Mouse (Mus musculus): ENCODE data around the gene Ndufa11. TPM values are rescaled to one million over a fixed set of nuclear protein-coding genes. Genes with fewer than 3 reads are reported as not detected.
A peak's percentile ranks its signal among the peaks of the same experiment; 100 is the strongest.

Ndufa11 gene
- total RNA-seq, 1 experiment = 484 TPM

DNA sequence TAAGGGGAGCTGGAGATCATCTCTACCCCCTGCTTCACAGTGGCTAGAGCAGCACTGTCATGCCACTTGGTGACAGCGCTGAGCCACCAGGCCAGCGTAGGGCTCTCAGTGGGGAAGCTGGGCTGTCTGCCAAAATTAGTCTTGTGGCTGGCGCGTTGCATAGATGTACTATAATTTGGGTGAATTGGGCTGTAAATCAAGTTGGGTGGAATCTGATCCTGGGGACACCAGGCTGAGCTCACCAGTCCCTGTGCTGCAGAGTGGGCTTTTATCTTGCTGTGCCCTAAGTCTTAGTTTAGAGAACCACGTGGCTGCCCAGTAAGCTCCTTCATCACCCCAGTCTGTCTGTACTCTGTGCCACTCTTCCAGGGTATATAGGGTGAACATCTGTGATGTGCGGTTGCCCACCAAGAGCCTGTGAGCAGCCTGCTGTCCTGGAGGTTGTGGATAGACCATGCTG, 23.7 kb upstream of the Ndufa11 start:
- no peaks in the 10 kb centered on the region for H3K4me1 ChIP-seq (ENCODE audit: control insufficient read depth in 2 of 2, insufficient read depth in 2 of 2, low read length in 2 of 2, poor library complexity in 1 of 2)
- H3K9me3 ChIP-seq (ENCODE audit: control insufficient read depth, insufficient read depth, low read depth, low read length) = no peaks in the 10 kb centered on the region
- H3K4me3 ChIP-seq (ENCODE audit: insufficient read depth in 1 of 2, low read depth in 1 of 2, low read length in 2 of 2, poor library complexity in 1 of 2, severe bottlenecking in 1 of 2) = no peak overlapping the region
- H3K9ac ChIP-seq (ENCODE audit: insufficient read depth, low read depth, low read length, poor library complexity, severe bottlenecking) = no peak overlapping the region
- peaks cover 65% of the 10 kb centered on the region for H3K36me3 ChIP-seq (ENCODE audit: control insufficient read depth, insufficient read depth, low read length, poor library complexity, severe bottlenecking)
- H3K27ac ChIP-seq (ENCODE audit: insufficient read depth, low read depth, low read length, poor library complexity, severe bottlenecking) = no peak overlapping the region
- TF ChIP-seq CHD2 (IDR thresholded peaks at IDR 0.05; ENCODE audit: low read depth, low read length) (no peak), HCFC1 (IDR thresholded peaks at IDR 0.05; ENCODE audit: borderline replicate concordance, insufficient read depth, low read length) (no peak), MAFK (IDR thresholded peaks at IDR 0.05; ENCODE audit: insufficient read depth, low read depth, low read length) (no peak), ZNF384 (IDR thresholded peaks at IDR 0.05; ENCODE audit: low read depth, low read length) (no peak), ZC3H11A (IDR thresholded peaks at IDR 0.05; ENCODE audit: borderline replicate concordance, low read depth, low read length) (no peak)
- in situ Hi-C loops (cut with MboI; ENCODE audit: low sequenced_read_pairs in 2 of 2, unreplicated experiment in 2 of 2) = no loop called here
- no peak for DNase-seq (ENCODE audit: low read depth, low spot score)

DNA sequence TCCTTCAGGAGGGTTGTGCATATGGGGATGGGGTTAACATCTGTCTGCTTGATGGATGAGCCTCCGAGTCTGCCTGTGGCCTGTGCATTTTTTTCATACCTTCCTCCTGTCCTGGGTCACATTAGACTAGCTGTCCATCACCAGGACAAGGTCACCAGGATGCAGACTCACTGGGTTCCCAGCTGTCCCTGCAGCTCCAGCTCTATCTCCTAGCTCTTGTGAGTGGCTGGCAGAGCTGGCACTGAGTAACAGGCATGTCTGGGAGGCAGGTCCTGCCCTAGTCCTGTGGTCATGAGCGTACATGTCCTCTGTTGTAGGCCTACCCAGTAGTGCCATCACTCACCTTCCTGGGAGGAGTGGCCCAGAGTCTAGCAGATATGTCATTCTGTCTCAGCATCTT, 17.1 kb upstream of the Ndufa11 start:
- Histone ChIP-seq H3K9ac (ENCODE audit: insufficient read depth, low read depth, low read length, poor library complexity, severe bottlenecking) (no peak overlapping the region), H3K36me3 (ENCODE audit: control insufficient read depth, insufficient read depth, low read length, poor library complexity, severe bottlenecking) (peaks cover 87% of the 10 kb centered on the region), H3K9me3 (ENCODE audit: control insufficient read depth, insufficient read depth, low read depth, low read length) (no peaks in the 10 kb centered on the region), H3K4me3 (ENCODE audit: insufficient read depth in 1 of 2, low read depth in 1 of 2, low read length in 2 of 2, poor library complexity in 1 of 2, severe bottlenecking in 1 of 2) (no peak overlapping the region), H3K4me1 (ENCODE audit: control insufficient read depth in 2 of 2, insufficient read depth in 2 of 2, low read length in 2 of 2, poor library complexity in 1 of 2) (no peaks in the 10 kb centered on the region), H3K27ac (ENCODE audit: insufficient read depth, low read depth, low read length, poor library complexity, severe bottlenecking) (no peak overlapping the region)
- in situ Hi-C loops (cut with MboI; ENCODE audit: low sequenced_read_pairs in 2 of 2, unreplicated experiment in 2 of 2) = no loop called here
- TF ChIP-seq HCFC1 (IDR thresholded peaks at IDR 0.05; ENCODE audit: borderline replicate concordance, insufficient read depth, low read length) (no peak), ZNF384 (IDR thresholded peaks at IDR 0.05; ENCODE audit: low read depth, low read length) (no peak), CHD2 (IDR thresholded peaks at IDR 0.05; ENCODE audit: low read depth, low read length) (no peak), ZC3H11A (IDR thresholded peaks at IDR 0.05; ENCODE audit: borderline replicate concordance, low read depth, low read length) (no peak), MAFK (IDR thresholded peaks at IDR 0.05; ENCODE audit: insufficient read depth, low read depth, low read length) (no peak)
- no peak for DNase-seq (ENCODE audit: low read depth, low spot score)

DNA sequence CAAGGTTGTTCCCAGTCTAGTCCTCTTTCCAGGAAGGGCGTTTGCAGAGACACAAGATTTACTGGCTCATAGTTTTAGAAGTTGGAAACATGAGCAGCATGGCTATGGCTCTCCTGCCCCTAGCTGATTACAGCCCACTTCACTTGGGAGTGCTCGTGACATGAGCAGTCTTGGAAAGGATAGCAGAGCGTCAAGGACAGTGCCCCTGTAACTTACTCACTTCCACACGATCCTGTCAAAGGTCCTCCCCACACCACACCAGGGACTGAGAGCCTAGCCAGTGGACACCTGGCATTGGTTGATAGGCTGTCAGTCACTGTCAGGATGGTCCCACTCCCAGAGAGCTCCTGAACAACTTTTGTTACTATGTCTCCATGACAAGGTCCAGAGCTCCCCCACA, 14.5 kb upstream of the Ndufa11 start:
- no peak for TF ChIP-seq CHD2 (IDR thresholded peaks at IDR 0.05; ENCODE audit: low read depth, low read length)
- TF ChIP-seq HCFC1 (IDR thresholded peaks at IDR 0.05; ENCODE audit: borderline replicate concordance, insufficient read depth, low read length) = no peak
- TF ChIP-seq ZNF384 (IDR thresholded peaks at IDR 0.05; ENCODE audit: low read depth, low read length) = no peak
- no peak for TF ChIP-seq ZC3H11A (IDR thresholded peaks at IDR 0.05; ENCODE audit: borderline replicate concordance, low read depth, low read length)
- no peak for TF ChIP-seq MAFK (IDR thresholded peaks at IDR 0.05; ENCODE audit: insufficient read depth, low read depth, low read length)
- H3K4me1 ChIP-seq (ENCODE audit: control insufficient read depth in 2 of 2, insufficient read depth in 2 of 2, low read length in 2 of 2, poor library complexity in 1 of 2) = peaks cover 0 to 7% of the 10 kb centered on the region in 2 experiments; a peak in 1 of 4 replicates
- no peak for DNase-seq (ENCODE audit: low read depth, low spot score)
- no peak overlapping the region for H3K9ac ChIP-seq (ENCODE audit: insufficient read depth, low read depth, low read length, poor library complexity, severe bottlenecking)
- H3K36me3 ChIP-seq (ENCODE audit: control insufficient read depth, insufficient read depth, low read length, poor library complexity, severe bottlenecking) = peaks cover 87% of the 10 kb centered on the region
- H3K9me3 ChIP-seq (ENCODE audit: control insufficient read depth, insufficient read depth, low read depth, low read length) = no peaks in the 10 kb centered on the region
- no peak overlapping the region for H3K4me3 ChIP-seq (ENCODE audit: insufficient read depth in 1 of 2, low read depth in 1 of 2, low read length in 2 of 2, poor library complexity in 1 of 2, severe bottlenecking in 1 of 2)
- in situ Hi-C loops (cut with MboI; ENCODE audit: low sequenced_read_pairs in 2 of 2, unreplicated experiment in 2 of 2) = no loop called here
- H3K27ac ChIP-seq (ENCODE audit: insufficient read depth, low read depth, low read length, poor library complexity, severe bottlenecking) = no peak overlapping the region

DNA sequence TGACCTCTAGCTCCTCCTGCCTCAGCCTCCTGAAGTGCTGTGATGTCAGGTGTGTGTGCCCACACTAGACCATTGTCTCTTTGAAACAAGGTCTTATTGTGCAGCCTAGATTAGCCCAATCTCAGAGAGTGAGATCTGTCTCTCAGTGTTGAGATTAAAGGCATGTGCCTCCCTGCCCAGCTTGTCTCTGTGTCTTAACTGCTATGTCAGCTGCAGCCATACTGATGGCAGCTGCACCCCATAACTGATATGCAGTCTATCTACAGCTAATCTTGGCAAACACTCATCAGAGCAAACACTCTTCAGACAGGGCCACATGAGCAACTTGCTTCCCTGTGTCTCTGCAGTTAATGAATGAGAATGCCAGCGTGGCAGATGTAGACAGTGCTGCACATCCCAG, 11.1 kb upstream of the Ndufa11 start:
- no peak for TF ChIP-seq HCFC1 (IDR thresholded peaks at IDR 0.05; ENCODE audit: borderline replicate concordance, insufficient read depth, low read length)
- no peak for TF ChIP-seq MAFK (IDR thresholded peaks at IDR 0.05; ENCODE audit: insufficient read depth, low read depth, low read length)
- TF ChIP-seq ZC3H11A (IDR thresholded peaks at IDR 0.05; ENCODE audit: borderline replicate concordance, low read depth, low read length) = no peak
- TF ChIP-seq CHD2 (IDR thresholded peaks at IDR 0.05; ENCODE audit: low read depth, low read length) = no peak
- TF ChIP-seq ZNF384 (IDR thresholded peaks at IDR 0.05; ENCODE audit: low read depth, low read length) = no peak
- Histone ChIP-seq H3K9ac (ENCODE audit: insufficient read depth, low read depth, low read length, poor library complexity, severe bottlenecking) (no peak overlapping the region), H3K9me3 (ENCODE audit: control insufficient read depth, insufficient read depth, low read depth, low read length) (no peaks in the 10 kb centered on the region), H3K4me1 (ENCODE audit: control insufficient read depth in 2 of 2, insufficient read depth in 2 of 2, low read length in 2 of 2, poor library complexity in 1 of 2) (peaks cover 0 to 27% of the 10 kb centered on the region in 2 experiments; a peak in 2 of 4 replicates), H3K27ac (ENCODE audit: insufficient read depth, low read depth, low read length, poor library complexity, severe bottlenecking) (no peak overlapping the region), H3K4me3 (ENCODE audit: insufficient read depth in 1 of 2, low read depth in 1 of 2, low read length in 2 of 2, poor library complexity in 1 of 2, severe bottlenecking in 1 of 2) (no peak overlapping the region), H3K36me3 (ENCODE audit: control insufficient read depth, insufficient read depth, low read length, poor library complexity, severe bottlenecking) (peaks cover 84% of the 10 kb centered on the region)
- in situ Hi-C loops (cut with MboI; ENCODE audit: low sequenced_read_pairs in 2 of 2, unreplicated experiment in 2 of 2) = no loop called here
- no peak for DNase-seq (ENCODE audit: low read depth, low spot score)

DNA sequence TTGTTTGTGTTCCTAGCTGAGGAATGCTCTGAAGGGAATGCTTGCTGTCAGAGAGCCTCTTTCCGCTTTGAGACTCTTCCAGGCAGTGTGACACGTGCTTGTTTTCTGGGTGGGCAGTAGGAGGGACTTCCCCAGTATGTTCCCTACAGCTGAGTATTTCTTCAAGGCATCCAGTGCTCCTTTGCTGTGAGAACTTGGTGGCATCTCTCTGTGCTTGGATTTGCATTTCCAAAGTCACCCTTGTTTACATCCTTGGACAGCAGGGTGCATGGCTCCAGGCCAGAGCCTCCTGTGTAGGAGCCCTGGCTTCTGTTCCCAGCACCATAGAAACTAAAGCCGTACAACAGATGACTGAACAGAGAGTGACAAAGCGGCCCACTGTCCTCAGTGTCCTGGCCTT, 8.9 kb upstream of the Ndufa11 start:
- DNase-seq (ENCODE audit: low read depth, low spot score) = no peak
- in situ Hi-C loops (cut with MboI; ENCODE audit: low sequenced_read_pairs in 2 of 2, unreplicated experiment in 2 of 2) = no loop called here
- Histone ChIP-seq H3K9ac (ENCODE audit: insufficient read depth, low read depth, low read length, poor library complexity, severe bottlenecking) (peak overlapping the region; percentile 49; the same call in 1 of the 2 replicates), H3K27ac (ENCODE audit: insufficient read depth, low read depth, low read length, poor library complexity, severe bottlenecking) (peak overlapping the region; percentile 82), H3K4me3 (ENCODE audit: insufficient read depth in 1 of 2, low read depth in 1 of 2, low read length in 2 of 2, poor library complexity in 1 of 2, severe bottlenecking in 1 of 2) (no peak overlapping the region), H3K36me3 (ENCODE audit: control insufficient read depth, insufficient read depth, low read length, poor library complexity, severe bottlenecking) (peaks cover 80% of the 10 kb centered on the region), H3K4me1 (ENCODE audit: control insufficient read depth in 2 of 2, insufficient read depth in 2 of 2, low read length in 2 of 2, poor library complexity in 1 of 2) (peaks cover 0 to 29% of the 10 kb centered on the region in 2 experiments; a peak in 2 of 4 replicates), H3K9me3 (ENCODE audit: control insufficient read depth, insufficient read depth, low read depth, low read length) (no peaks in the 10 kb centered on the region)
- no peak for TF ChIP-seq HCFC1 (IDR thresholded peaks at IDR 0.05; ENCODE audit: borderline replicate concordance, insufficient read depth, low read length)
- no peak for TF ChIP-seq MAFK (IDR thresholded peaks at IDR 0.05; ENCODE audit: insufficient read depth, low read depth, low read length)
- TF ChIP-seq ZC3H11A (IDR thresholded peaks at IDR 0.05; ENCODE audit: borderline replicate concordance, low read depth, low read length) = no peak
- no peak for TF ChIP-seq ZNF384 (IDR thresholded peaks at IDR 0.05; ENCODE audit: low read depth, low read length)
- no peak for TF ChIP-seq CHD2 (IDR thresholded peaks at IDR 0.05; ENCODE audit: low read depth, low read length)
